Mouse (Mus musculus): ENCODE data around the gene Dnali1. TPM values are rescaled to one million over a fixed set of nuclear protein-coding genes. Genes with fewer than 3 reads are reported as not detected.

Gene Dnali1
- polyA plus RNA-seq, 1 experiment from 2014 or later: not detected

DNA sequence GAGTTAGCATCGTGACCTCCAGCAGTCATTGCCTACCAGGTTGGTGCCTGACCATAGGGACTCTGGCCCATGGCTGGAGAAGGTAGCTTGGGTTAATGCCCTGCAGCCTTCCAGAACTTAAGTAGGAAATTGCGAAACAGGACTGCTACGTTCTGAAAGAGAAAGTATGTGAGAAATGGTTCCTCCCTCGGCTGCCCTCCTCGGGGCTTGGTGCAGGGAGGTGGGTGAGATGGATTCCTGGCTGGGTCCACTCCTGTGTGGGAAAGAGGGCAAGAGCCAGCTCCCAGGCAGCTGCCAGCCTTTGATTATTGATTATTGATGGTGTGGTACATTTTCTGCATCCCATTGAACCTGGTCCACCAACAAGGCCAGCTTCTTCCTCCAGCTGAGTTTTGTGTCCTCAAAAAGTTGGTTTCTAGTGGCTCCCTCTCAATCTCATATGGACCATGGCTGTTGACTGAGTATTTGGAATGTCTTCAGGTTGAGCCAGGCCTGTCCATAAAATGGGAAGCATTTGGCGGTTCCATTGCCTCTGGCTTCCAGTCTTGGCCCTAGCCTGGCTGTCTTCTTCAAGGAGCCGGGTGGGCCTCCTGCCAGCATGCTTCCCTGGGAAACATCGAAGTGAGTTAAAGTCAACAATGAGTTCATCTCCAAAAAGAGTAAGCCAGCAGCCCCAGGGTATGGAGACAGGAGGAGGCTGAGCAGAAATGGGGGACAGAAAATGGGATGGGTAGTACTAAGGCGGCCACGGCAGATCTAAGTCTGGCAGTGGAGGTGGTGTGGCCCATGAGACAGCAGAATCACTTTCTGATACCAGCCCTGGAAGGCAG, 49.5 kb downstream of the Dnali1 start, which contains the start of gene Gnl2:
Gene Gnl2, plus strand, starts transcription at position 780 of the 830 bp plus-strand sequence.
- Histone ChIP-seq H3K9ac (ENCODE audit: low read depth, low read length) (no peak within 1 kb of the TSS), H3K4me1 (ENCODE audit: control insufficient read depth, insufficient read depth, low read length) (no peaks in the 10 kb centered on the region), H3K4me2 (replicated peaks; ENCODE audit: low read depth, low read length) (no peak within 1 kb of the TSS), H3K27me3 (ENCODE audit: control insufficient read depth, insufficient read depth, low read length) (no peaks in the 10 kb centered on the region), H3K36me3 (ENCODE audit: control insufficient read depth, insufficient read depth, low read length) (no peaks in the 10 kb centered on the region), H3K27ac (ENCODE audit: low read depth, low read length) (no peak within 1 kb of the TSS), H3K4me3 (ENCODE audit: low read length) (no peak within 1 kb of the TSS), H3K9me3 (ENCODE audit: control insufficient read depth, low read length) (no peaks in the 10 kb centered on the region)
- ATAC-seq (ENCODE audit: low FRiP score, low TSS enrichment): no peak
- 80% methylated on average over 10 of the region's 10 CpGs for WGBS

DNA sequence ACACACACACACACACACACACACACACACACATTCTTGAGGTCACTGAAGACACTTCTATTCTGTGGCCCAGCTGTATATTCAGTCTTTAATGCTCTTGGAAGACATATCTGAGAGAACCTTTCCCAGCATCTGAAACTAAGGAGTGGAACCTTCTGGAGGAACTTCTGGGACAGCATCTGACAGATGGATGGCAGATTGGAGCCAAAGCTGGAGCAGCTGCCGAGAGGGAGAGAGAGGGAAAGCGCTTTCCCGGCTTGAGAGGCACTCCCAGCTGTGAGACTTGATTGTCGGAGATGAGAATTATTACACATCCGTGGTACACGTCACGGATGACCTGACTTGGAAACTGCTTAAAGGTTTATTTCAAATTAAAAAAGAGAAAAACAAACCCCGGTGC, 56.8 kb downstream of the Dnali1 start:
- Histone ChIP-seq H3K4me3 (ENCODE audit: low read length) (no peak overlapping the region), H3K27me3 (ENCODE audit: control insufficient read depth, insufficient read depth, low read length) (peaks cover 19% of the 10 kb centered on the region), H3K36me3 (ENCODE audit: control insufficient read depth, insufficient read depth, low read length) (no peaks in the 10 kb centered on the region; the same call in 1 of the 2 replicates), H3K4me1 (ENCODE audit: control insufficient read depth, insufficient read depth, low read length) (no peaks in the 10 kb centered on the region), H3K4me2 (replicated peaks; ENCODE audit: low read depth, low read length) (no peak overlapping the region), H3K9ac (ENCODE audit: low read depth, low read length) (no peak overlapping the region), H3K9me3 (ENCODE audit: control insufficient read depth, low read length) (no peaks in the 10 kb centered on the region), H3K27ac (ENCODE audit: low read depth, low read length) (no peak overlapping the region)
- ATAC-seq (ENCODE audit: low FRiP score, low TSS enrichment): no peak
- 62% methylated on average over 8 of the region's 8 CpGs for WGBS

DNA sequence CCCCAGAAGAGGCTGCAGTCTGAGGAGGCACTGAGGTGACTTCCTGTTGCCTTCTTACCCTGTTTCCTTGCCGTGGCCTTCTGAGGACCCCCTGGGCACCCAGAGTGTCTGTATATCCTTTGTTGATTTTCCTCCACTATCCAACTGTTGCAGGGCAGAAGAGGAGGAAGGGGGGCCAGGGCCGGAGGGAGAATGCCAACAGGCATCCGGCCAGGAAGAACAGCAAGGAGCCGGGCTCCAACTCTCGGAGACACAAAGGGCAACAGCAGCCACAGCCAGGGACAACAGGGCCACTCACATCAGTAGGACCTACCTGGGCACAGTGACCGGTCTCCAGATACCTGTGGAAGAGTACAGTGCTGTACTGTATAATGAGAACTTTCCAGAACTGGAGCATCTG, 57.3 kb downstream of the Dnali1 start:
- no peaks in the 10 kb centered on the region for H3K4me1 ChIP-seq (ENCODE audit: control insufficient read depth, insufficient read depth, low read length)
- H3K27me3 ChIP-seq (ENCODE audit: control insufficient read depth, insufficient read depth, low read length): peaks cover 19% of the 10 kb centered on the region
- no peak overlapping the region for H3K9ac ChIP-seq (ENCODE audit: low read depth, low read length)
- no peak overlapping the region for H3K4me2 ChIP-seq (replicated peaks; ENCODE audit: low read depth, low read length)
- no peak overlapping the region for H3K27ac ChIP-seq (ENCODE audit: low read depth, low read length)
- H3K36me3 ChIP-seq (ENCODE audit: control insufficient read depth, insufficient read depth, low read length): no peaks in the 10 kb centered on the region; the same call in 1 of the 2 replicates
- ATAC-seq (ENCODE audit: low FRiP score, low TSS enrichment): no peak
- H3K9me3 ChIP-seq (ENCODE audit: control insufficient read depth, low read length): no peaks in the 10 kb centered on the region
- WGBS: 78% methylated on average over 6 of the region's 6 CpGs
- no peak overlapping the region for H3K4me3 ChIP-seq (ENCODE audit: low read length)

DNA sequence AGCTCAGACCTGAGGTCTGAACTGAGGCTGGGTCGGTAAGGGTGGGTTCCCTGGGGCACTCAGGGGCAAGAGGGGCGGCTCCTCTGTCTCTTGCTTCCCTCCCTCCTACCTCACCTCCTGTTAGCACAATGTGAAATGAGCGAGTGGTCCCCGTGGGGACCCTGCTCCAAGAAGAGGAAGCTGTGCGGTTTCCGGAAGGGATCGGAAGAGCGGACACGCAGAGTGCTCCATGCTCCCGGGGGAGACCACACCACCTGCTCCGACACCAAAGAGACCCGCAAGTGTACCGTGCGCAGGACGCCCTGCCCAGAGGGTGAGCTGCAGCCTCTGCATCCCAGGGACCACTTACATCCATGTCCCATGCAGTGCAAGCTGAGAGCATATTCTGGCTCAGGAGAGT, 58.0 kb downstream of the Dnali1 start:
- H3K9me3 ChIP-seq (ENCODE audit: control insufficient read depth, low read length): no peaks in the 10 kb centered on the region
- H3K27ac ChIP-seq (ENCODE audit: low read depth, low read length): no peak overlapping the region
- 50% methylated on average over 15 of the region's 15 CpGs for WGBS
- H3K4me2 ChIP-seq (replicated peaks; ENCODE audit: low read depth, low read length): no peak overlapping the region
- H3K9ac ChIP-seq (ENCODE audit: low read depth, low read length): no peak overlapping the region
- no peaks in the 10 kb centered on the region; the same call in 1 of the 2 replicates for H3K36me3 ChIP-seq (ENCODE audit: control insufficient read depth, insufficient read depth, low read length)
- no peak for ATAC-seq (ENCODE audit: low FRiP score, low TSS enrichment)
- H3K4me3 ChIP-seq (ENCODE audit: low read length): no peak overlapping the region
- H3K27me3 ChIP-seq (ENCODE audit: control insufficient read depth, insufficient read depth, low read length): peaks cover 19% of the 10 kb centered on the region
- no peaks in the 10 kb centered on the region for H3K4me1 ChIP-seq (ENCODE audit: control insufficient read depth, insufficient read depth, low read length)

Other genes with a start within 250 kb of the Dnali1 start
- gene Yrdc, start 215.0 kb downstream of the Dnali1 start, polyA plus RNA-seq (2014; fragmentation: Nextera tagmentation; extraction: Ambion mirVana): 40.4 and 49.8 TPM in 2 replicates
- gene 1110065P20Rik, start 214.5 kb downstream of the Dnali1 start, polyA plus RNA-seq (2014; fragmentation: Nextera tagmentation; extraction: Ambion mirVana): 53.6 and 64.3 TPM in 2 replicates
- gene Maneal, start 203.5 kb downstream of the Dnali1 start, polyA plus RNA-seq (2014; fragmentation: Nextera tagmentation; extraction: Ambion mirVana): 0.66 and 0.81 TPM in 2 replicates
- gene Epha10, start 184.8 kb downstream of the Dnali1 start, polyA plus RNA-seq (2014; fragmentation: Nextera tagmentation; extraction: Ambion mirVana): 0.10 and 0.23 TPM in 2 replicates
- 4.8 and 5.0 TPM in 2 replicates for gene 9930104L06Rik, start 128.7 kb downstream of the Dnali1 start, polyA plus RNA-seq (2014; fragmentation: Nextera tagmentation; extraction: Ambion mirVana)
- gene Cdca8, start 126.4 kb downstream of the Dnali1 start, polyA plus RNA-seq (2014; fragmentation: Nextera tagmentation; extraction: Ambion mirVana): 151 and 152 TPM in 2 replicates
- 40.0 and 44.8 TPM in 2 replicates for gene Rspo1, start 79.3 kb downstream of the Dnali1 start, polyA plus RNA-seq (2014; fragmentation: Nextera tagmentation; extraction: Ambion mirVana)
- gene Gnl2, start 49.1 kb downstream of the Dnali1 start, polyA plus RNA-seq (2014; fragmentation: Nextera tagmentation; extraction: Ambion mirVana): 56.9 and 95.5 TPM in 2 replicates
- 30.6 and 36.9 TPM in 2 replicates for gene Snip1, start 969 bp upstream of the Dnali1 start, polyA plus RNA-seq (2014; fragmentation: Nextera tagmentation; extraction: Ambion mirVana)
- gene Meaf6, start 19.4 kb upstream of the Dnali1 start, polyA plus RNA-seq (2014; fragmentation: Nextera tagmentation; extraction: Ambion mirVana): 64.3 and 72.1 TPM in 2 replicates
- 0.60 and 0.61 TPM in 2 replicates for gene Zc3h12a, start 62.1 kb upstream of the Dnali1 start, polyA plus RNA-seq (2014; fragmentation: Nextera tagmentation; extraction: Ambion mirVana)

Data from kidney, embryonic 14.5 days (tissue).